Mouse (Mus musculus): ENCODE measurements at regions not wholly inside any gene's neighbourhood (a gene's known extent, or its start where the extent isn't known, plus 50 kb on each side); places are given as distances from the start of the nearest gene placed in this dataset.

- Histone ChIP-seq H3K4me1 (ENCODE audit: control insufficient read depth, insufficient read depth, low read length) (no peaks in the 10 kb centered on the region), H3K27ac (replicated peaks; ENCODE audit: insufficient read depth, low read depth, low read length) (no peak overlapping the region), H3K36me3 (ENCODE audit: control insufficient read depth, insufficient read depth, low read length) (no peaks in the 10 kb centered on the region), H3K4me3 (ENCODE audit: insufficient read depth, low read depth, low read length) (no peak overlapping the region), H3K27me3 (ENCODE audit: control insufficient read depth, insufficient read depth, low read length) (no peaks in the 10 kb centered on the region), H3K9ac (ENCODE audit: low read depth, low read length) (no peak overlapping the region), H3K79me2 (ENCODE audit: control insufficient read depth, insufficient read depth, low read length) (no peaks in the 10 kb centered on the region)
- TF ChIP-seq CTCF (IDR thresholded peaks at IDR 0.05; ENCODE audit: low read depth, low read length), result no peak
- TF ChIP-seq POLR2A (IDR thresholded peaks at IDR 0.05; ENCODE audit: extremely low read depth, insufficient read depth, low read length), result no peak
- 75% methylated on average over 12 of the region's 12 CpGs for WGBS
- no peak for DNase-seq (ENCODE audit: extremely low read depth, low read depth, low spot score)
Measured at GRCm38 (mm10) chr6:126374970-126375620, 160.1 kb downstream of the Kcna5 start.

- WGBS, result 45% methylated on average over 5 of the region's 5 CpGs
- Histone ChIP-seq H3K9ac (ENCODE audit: low read depth, low read length) (no peak overlapping the region), H3K79me2 (ENCODE audit: control insufficient read depth, insufficient read depth, low read length) (no peaks in the 10 kb centered on the region), H3K36me3 (ENCODE audit: control insufficient read depth, insufficient read depth, low read length) (no peaks in the 10 kb centered on the region), H3K27me3 (ENCODE audit: control insufficient read depth, insufficient read depth, low read length) (no peaks in the 10 kb centered on the region), H3K4me3 (ENCODE audit: insufficient read depth, low read depth, low read length) (no peak overlapping the region), H3K27ac (replicated peaks; ENCODE audit: insufficient read depth, low read depth, low read length) (no peak overlapping the region), H3K4me1 (ENCODE audit: control insufficient read depth, insufficient read depth, low read length) (no peaks in the 10 kb centered on the region)
- TF ChIP-seq POLR2A (IDR thresholded peaks at IDR 0.05; ENCODE audit: extremely low read depth, insufficient read depth, low read length) (no peak), CTCF (IDR thresholded peaks at IDR 0.05; ENCODE audit: low read depth, low read length) (peak; percentile 45; the same call in 1 of the 2 replicates)
- DNase-seq (ENCODE audit: extremely low read depth, low read depth, low spot score), result peak; percentile 14
Measured at GRCm38 (mm10) chr6:126371971-126372370, 163.2 kb downstream of the Kcna5 start.

GRCm38 (mm10) chr6:126371489-126371888 lies 163.7 kb downstream of the Kcna5 start:
- Histone ChIP-seq H3K36me3 (ENCODE audit: control insufficient read depth, insufficient read depth, low read length) (no peaks in the 10 kb centered on the region), H3K27me3 (ENCODE audit: control insufficient read depth, insufficient read depth, low read length) (no peaks in the 10 kb centered on the region), H3K4me3 (ENCODE audit: insufficient read depth, low read depth, low read length) (no peak overlapping the region), H3K27ac (replicated peaks; ENCODE audit: insufficient read depth, low read depth, low read length) (no peak overlapping the region), H3K9ac (ENCODE audit: low read depth, low read length) (no peak overlapping the region), H3K4me1 (ENCODE audit: control insufficient read depth, insufficient read depth, low read length) (no peaks in the 10 kb centered on the region), H3K79me2 (ENCODE audit: control insufficient read depth, insufficient read depth, low read length) (no peaks in the 10 kb centered on the region)
- no peak for DNase-seq (ENCODE audit: extremely low read depth, low read depth, low spot score)
- no peak for TF ChIP-seq POLR2A (IDR thresholded peaks at IDR 0.05; ENCODE audit: extremely low read depth, insufficient read depth, low read length)
- WGBS, result 89% methylated on average over 2 of the region's 2 CpGs

DNA sequence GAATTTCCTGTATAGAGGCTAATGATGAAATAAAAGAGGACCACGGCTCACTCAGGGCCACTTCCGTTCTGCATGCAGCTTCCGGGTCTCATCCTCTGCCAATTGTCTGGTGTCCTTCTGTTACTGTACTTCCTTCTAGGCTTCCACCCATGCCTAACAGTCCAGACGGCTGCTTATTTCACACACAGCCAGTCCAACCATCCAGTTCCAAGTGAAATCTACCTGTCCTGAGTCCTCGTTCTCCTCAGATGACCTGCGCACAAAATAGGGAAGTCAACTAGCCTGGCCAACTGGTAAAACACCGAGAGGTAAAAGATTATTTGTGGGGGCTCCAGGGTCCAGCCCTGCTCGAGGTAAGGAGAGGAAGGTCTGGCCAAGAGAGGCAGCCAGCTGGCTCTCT lies 169.7 kb downstream of the Kcna5 start:
- Histone ChIP-seq H3K4me1 (ENCODE audit: control insufficient read depth, insufficient read depth, low read length) (no peaks in the 10 kb centered on the region), H3K27ac (replicated peaks; ENCODE audit: insufficient read depth, low read depth, low read length) (no peak overlapping the region), H3K79me2 (ENCODE audit: control insufficient read depth, insufficient read depth, low read length) (no peaks in the 10 kb centered on the region), H3K4me3 (ENCODE audit: insufficient read depth, low read depth, low read length) (no peak overlapping the region), H3K9ac (ENCODE audit: low read depth, low read length) (no peak overlapping the region), H3K27me3 (ENCODE audit: control insufficient read depth, insufficient read depth, low read length) (no peaks in the 10 kb centered on the region), H3K36me3 (ENCODE audit: control insufficient read depth, insufficient read depth, low read length) (no peaks in the 10 kb centered on the region)
- TF ChIP-seq CTCF (IDR thresholded peaks at IDR 0.05; ENCODE audit: low read depth, low read length), result no peak
- no peak for TF ChIP-seq POLR2A (IDR thresholded peaks at IDR 0.05; ENCODE audit: extremely low read depth, insufficient read depth, low read length)
- 78% methylated on average over 8 of the region's 8 CpGs for WGBS
- no peak for DNase-seq (ENCODE audit: extremely low read depth, low read depth, low spot score)

- TF ChIP-seq CTCF (IDR thresholded peaks at IDR 0.05; ENCODE audit: low read depth, low read length) (no peak), POLR2A (IDR thresholded peaks at IDR 0.05; ENCODE audit: extremely low read depth, insufficient read depth, low read length) (no peak)
- H3K27ac ChIP-seq (replicated peaks; ENCODE audit: insufficient read depth, low read depth, low read length), result no peak overlapping the region
- WGBS, result 52% methylated on average over 3 of the region's 3 CpGs
- DNase-seq (ENCODE audit: extremely low read depth, low read depth, low spot score), result no peak
- H3K36me3 ChIP-seq (ENCODE audit: control insufficient read depth, insufficient read depth, low read length), result no peaks in the 10 kb centered on the region
- H3K4me3 ChIP-seq (ENCODE audit: insufficient read depth, low read depth, low read length), result no peak overlapping the region
- no peaks in the 10 kb centered on the region for H3K4me1 ChIP-seq (ENCODE audit: control insufficient read depth, insufficient read depth, low read length)
- H3K9ac ChIP-seq (ENCODE audit: low read depth, low read length), result no peak overlapping the region
- H3K79me2 ChIP-seq (ENCODE audit: control insufficient read depth, insufficient read depth, low read length), result no peaks in the 10 kb centered on the region
- no peaks in the 10 kb centered on the region for H3K27me3 ChIP-seq (ENCODE audit: control insufficient read depth, insufficient read depth, low read length)
Measured at GRCm38 (mm10) chr6:126362331-126362730, 172.9 kb downstream of the Kcna5 start.

DNA sequence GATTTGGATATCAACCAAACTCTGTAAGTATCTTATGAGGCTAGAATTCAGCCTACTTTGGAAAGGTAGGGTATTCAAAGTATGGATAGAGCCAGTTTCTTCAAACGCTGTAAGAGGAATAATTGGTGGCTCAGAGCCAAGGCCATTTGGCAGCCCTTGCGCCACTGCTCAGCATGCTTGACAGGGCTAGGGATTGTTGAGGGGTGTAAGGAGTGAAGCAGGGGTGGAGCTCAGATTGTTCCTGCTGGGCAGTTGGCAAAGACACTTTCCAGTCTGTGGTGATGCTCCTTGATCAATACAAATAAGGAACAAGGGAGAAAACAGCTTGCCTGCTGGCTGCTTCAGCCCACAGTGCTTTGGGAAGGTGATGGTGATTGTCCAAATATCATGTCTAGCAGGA lies 181.9 kb downstream of the Kcna5 start:
- Histone ChIP-seq H3K27me3 (ENCODE audit: control insufficient read depth, insufficient read depth, low read length) (no peaks in the 10 kb centered on the region), H3K36me3 (ENCODE audit: control insufficient read depth, insufficient read depth, low read length) (no peaks in the 10 kb centered on the region), H3K27ac (replicated peaks; ENCODE audit: insufficient read depth, low read depth, low read length) (no peak overlapping the region), H3K4me1 (ENCODE audit: control insufficient read depth, insufficient read depth, low read length) (no peaks in the 10 kb centered on the region), H3K9ac (ENCODE audit: low read depth, low read length) (no peak overlapping the region), H3K79me2 (ENCODE audit: control insufficient read depth, insufficient read depth, low read length) (no peaks in the 10 kb centered on the region), H3K4me3 (ENCODE audit: insufficient read depth, low read depth, low read length) (no peak overlapping the region)
- 57% methylated on average over 2 of the region's 2 CpGs for WGBS
- no peak for DNase-seq (ENCODE audit: extremely low read depth, low read depth, low spot score)
- TF ChIP-seq POLR2A (IDR thresholded peaks at IDR 0.05; ENCODE audit: extremely low read depth, insufficient read depth, low read length) (no peak), CTCF (IDR thresholded peaks at IDR 0.05; ENCODE audit: low read depth, low read length) (no peak)
